Mouse (Mus musculus) mouse trophoblast stem cell (cell line): ENCODE measurements around the gene Cryab.

Experiments
- in situ Hi-C, 2 experiments: fragments of 300-500 bp; cut with MseI, MboI; formaldehyde crosslinking; loops; 2 replicates in 1 of 2; 3 replicates in 1 of 2; pipeline ENCODE4 v1.15.1; 2025

Cryab gene

DNA sequence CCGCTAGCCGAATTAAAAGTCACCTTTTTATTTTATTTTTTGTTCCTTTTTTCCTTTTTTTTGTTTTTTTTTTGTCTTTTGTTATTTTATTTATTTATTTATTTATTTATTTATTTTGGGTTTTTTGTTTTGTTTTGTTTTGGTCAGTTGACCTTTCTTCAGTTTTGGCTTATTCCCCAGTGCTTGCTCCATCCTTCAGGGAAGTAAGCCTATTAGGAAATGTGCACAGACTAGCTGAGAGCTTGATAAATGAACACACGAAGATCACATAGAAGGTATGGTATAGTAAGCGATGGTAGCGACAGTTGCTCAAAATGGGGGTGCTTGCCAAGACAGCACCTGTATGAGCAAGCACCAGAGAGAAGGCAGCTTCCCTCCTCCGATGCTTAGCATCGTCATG, 46.5 kb downstream of the Cryab start:
- in situ Hi-C loops, result no loop called here

DNA sequence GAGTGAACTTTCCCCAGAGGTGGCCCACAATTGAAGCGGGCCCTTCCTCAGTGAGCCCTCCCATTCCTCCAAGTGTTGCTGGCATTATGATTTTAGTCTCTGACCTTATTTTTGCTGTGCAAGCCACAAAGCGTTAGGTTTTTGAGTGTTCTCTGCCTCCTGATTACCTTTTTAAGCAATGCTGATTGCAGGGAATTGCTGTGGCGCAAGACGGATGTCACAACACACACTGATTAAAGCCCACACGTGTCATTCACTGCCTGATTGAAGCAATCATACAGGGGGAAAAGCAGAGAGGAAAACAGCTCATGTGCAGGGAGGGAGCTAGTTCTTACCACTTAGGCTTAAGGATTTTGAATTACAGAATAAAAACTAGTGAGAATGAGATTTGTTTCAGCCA, 47.2 kb downstream of the Cryab start:
- in situ Hi-C loops, result no loop called here

DNA sequence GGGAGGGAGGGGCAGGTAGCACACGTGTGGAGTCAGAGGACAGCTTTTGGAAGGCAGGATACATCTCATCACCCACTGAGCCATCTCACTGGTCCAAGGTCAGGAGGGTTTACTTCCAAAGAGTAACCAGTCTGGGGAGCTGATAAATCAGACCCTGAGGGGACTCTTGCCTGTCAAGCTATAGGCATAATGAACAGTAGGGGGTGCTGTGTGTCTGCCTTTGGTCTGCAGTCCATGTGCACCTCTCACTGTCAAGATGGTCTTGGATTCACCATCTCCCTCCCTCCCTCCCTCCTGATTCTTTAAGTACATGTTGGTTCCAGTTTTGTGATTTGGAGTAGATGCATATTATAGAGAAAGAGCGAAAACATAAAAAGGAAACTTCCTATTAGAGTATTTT, 49.9 kb downstream of the Cryab start:
- in situ Hi-C loops, result no loop called here

DNA sequence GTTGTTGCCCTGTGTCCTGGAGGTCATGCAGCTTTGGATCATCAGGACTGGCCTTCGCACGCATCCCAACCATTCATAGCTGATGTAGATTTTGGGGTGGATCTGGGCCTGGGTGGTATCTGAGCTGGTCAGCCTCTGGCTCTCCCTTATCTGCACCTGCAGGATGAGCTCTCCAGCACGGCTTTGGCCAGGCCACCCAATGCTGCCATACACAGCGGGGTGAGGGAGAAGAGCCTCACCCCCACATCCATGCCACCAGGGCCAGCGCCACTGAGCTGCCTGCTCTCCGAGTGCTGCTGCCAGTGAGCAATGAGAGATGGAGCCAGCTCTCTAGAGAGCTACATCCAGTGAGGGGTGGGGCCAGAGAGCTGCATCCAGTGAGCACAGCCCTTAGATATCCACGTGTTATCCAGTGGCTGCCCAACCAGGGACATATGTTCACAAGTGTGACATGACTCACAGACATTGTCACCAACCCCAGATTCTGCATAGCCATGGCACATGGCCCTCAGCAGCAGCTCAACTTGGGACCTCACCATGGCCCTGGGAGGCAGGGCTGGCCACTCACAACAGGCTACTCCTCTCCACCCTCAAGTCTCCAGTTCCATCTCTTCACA, 52.0 kb downstream of the Cryab start:
- in situ Hi-C loops, result no loop called here
